Mouse (Mus musculus) neural tube, embryonic 12.5 days (tissue): ENCODE results near the gene Gm17304. TPM values are rescaled to one million over a fixed set of nuclear protein-coding genes. Genes with fewer than 3 reads are reported as not detected.

Experiments used
- polyA plus RNA-seq: library from polyadenylated mRNA; unstranded; fragments of >200 nt; fragmentation: Nextera tagmentation; extraction: Ambion mirVana; gene quantifications from 2 replicates; pipeline ENCODE4 v1.2.1, GENCODE M21; 2016

The Gm17304 gene
- polyA plus RNA-seq, 1 experiment from 2014 or later = not detected

Other genes starting within 250 kb of the Gm17304 start
- gene Barhl2, start 150.9 kb upstream of the Gm17304 start, polyA plus RNA-seq = 2.9 and 3.4 TPM in 2 replicates
- 63.3 and 72.9 TPM in 2 replicates for gene Zfp644, start 88.2 kb downstream of the Gm17304 start, polyA plus RNA-seq